Comparison of ENCODE assay signal across 22 mouse cellular contexts in the genomic region with DNA sequence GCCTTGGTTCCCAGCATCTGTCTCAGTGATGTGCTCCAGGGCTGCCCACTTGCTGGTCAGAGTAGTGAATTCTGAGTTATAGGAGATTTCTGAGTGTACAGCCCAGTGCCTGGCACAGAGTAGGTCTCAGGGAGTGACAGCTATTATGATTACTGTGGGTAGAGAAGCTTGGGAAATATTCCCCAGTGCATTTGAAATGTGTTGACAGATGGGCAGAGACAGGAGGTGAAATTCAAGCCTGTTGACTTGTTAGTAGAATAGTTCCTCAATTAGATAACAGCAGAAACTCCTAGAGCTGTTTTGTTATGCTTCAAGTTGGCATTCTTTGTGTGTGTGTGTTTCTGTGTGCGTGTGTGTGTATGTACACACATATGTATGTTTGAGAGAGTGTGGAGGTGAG.
"Had no signal": no experiment of that assay in that cellular context is flagged by ENCODE, and none has a peak within 500 bp of the region (broad histone marks: within the 10 kb centered on the region; RNA-seq: fewer than 3 reads in every experiment).

No protein-coding gene starts in this region.

- H3K36me3 ChIP-seq: limb, embryonic 12.5 days; limb, embryonic 15.5 days; midbrain, embryonic 12.5 days; midbrain, embryonic 15.5 days; neural tube, embryonic 13.5 days; stomach, embryonic 15.5 days had no signal

- H3K4me2 ChIP-seq: limb, embryonic 12.5 days; limb, embryonic 15.5 days; liver, embryonic 11.5 days; lung, embryonic 14.5 days; midbrain, embryonic 12.5 days; midbrain, embryonic 15.5 days; neural tube, embryonic 13.5 days; stomach, embryonic 15.5 days had no signal

- H3K27ac ChIP-seq: kidney, postnatal 0 days; limb, embryonic 12.5 days; limb, embryonic 15.5 days; liver, embryonic 14.5 days; macrophage; midbrain, embryonic 12.5 days; midbrain, embryonic 15.5 days; neural tube, embryonic 13.5 days; stomach, embryonic 15.5 days had no signal

- H3K27me3 ChIP-seq: limb, embryonic 12.5 days; limb, embryonic 15.5 days; midbrain, embryonic 12.5 days; midbrain, embryonic 15.5 days; neural tube, embryonic 13.5 days; stomach, embryonic 15.5 days had no signal

- DNase-seq: kidney, adult 2 months; kidney, postnatal 25 days; left cerebral cortex, postnatal 4 days; liver, postnatal 0 days; lung, embryonic 14.5 days; retina, postnatal 1 day; right cerebral cortex, postnatal 25 days; spleen, adult 18-20 months; thymus, postnatal 25 days had no signal

- H3K9me3 ChIP-seq: limb, embryonic 12.5 days; limb, embryonic 15.5 days; midbrain, embryonic 12.5 days; midbrain, embryonic 15.5 days; neural tube, embryonic 13.5 days; stomach, embryonic 15.5 days had no signal

- H3K4me1 ChIP-seq: limb, embryonic 12.5 days; limb, embryonic 15.5 days; stomach, embryonic 15.5 days had no signal

- H3K9ac ChIP-seq: limb, embryonic 12.5 days; limb, embryonic 15.5 days; liver, embryonic 14.5 days; liver, postnatal 0 days; lung, embryonic 14.5 days; midbrain, embryonic 12.5 days; midbrain, embryonic 15.5 days; neural tube, embryonic 13.5 days; stomach, embryonic 15.5 days had no signal

- H3K4me3 ChIP-seq: limb, embryonic 12.5 days; limb, embryonic 15.5 days; midbrain, embryonic 12.5 days; midbrain, embryonic 15.5 days; myocyte; neural tube, embryonic 13.5 days; stomach, embryonic 15.5 days had no signal

- ATAC-seq: intestine, postnatal 0 days; liver, postnatal 0 days; lung, postnatal 0 days; midbrain, embryonic 15.5 days had no signal
